Mouse (Mus musculus): ENCODE results near the gene Fbxl22. TPM values are rescaled to one million over a fixed set of nuclear protein-coding genes. Genes with fewer than 3 reads are reported as not detected.

Gene Fbxl22
- 71.2 and 118 TPM in 2 replicates for polyA plus RNA-seq (2012; rRNA removed)

GRCm38 (mm10) chr9:66514256-66514770, at the start of gene Fbxl22:
TSS of gene Fbxl22 (minus strand) at chr9:66514593.

Other genes with a start within 250 kb of the Fbxl22 start
- gene Herc1, start 164.1 kb downstream of the Fbxl22 start, polyA plus RNA-seq (2012; rRNA removed), result 11.7 and 12.8 TPM in 2 replicates
- gene Usp3, start 78.5 kb upstream of the Fbxl22 start, polyA plus RNA-seq (2012; rRNA removed), result 30.9 and 36.8 TPM in 2 replicates
- gene Car12, start 199.1 kb upstream of the Fbxl22 start, polyA plus RNA-seq (2012; rRNA removed), result 9.0 and 43.6 TPM in 2 replicates